Mouse (Mus musculus): ENCODE measurements around the gene Nav1. TPM values are rescaled to one million over a fixed set of nuclear protein-coding genes. Genes with fewer than 3 reads are reported as not detected.

The Nav1 gene
- polyA plus RNA-seq, 1 experiment from 2014 or later = 11.5 TPM

GRCm38 (mm10) chr1:135429901-135430668, 177.0 kb downstream of the Nav1 start, which contains the start of gene Ipo9:
Gene Ipo9 (minus strand): TSS chr1:135430499.
- Histone ChIP-seq H3K9me3 (ENCODE audit: control insufficient read depth, low read length) (no peaks in the 10 kb centered on the region), H3K4me2 (ENCODE audit: low read depth, low read length) (peak within 1 kb of the TSS; percentile 80), H3K27me3 (ENCODE audit: control insufficient read depth, insufficient read depth, low read depth, low read length) (no peaks in the 10 kb centered on the region), H3K4me3 (ENCODE audit: low read length) (peak within 1 kb of the TSS; percentile 69), H3K9ac (ENCODE audit: low read length) (peak within 1 kb of the TSS; percentile 83), H3K36me3 (ENCODE audit: control insufficient read depth, insufficient read depth, low read length) (peaks cover 3% of the 10 kb centered on the region; the same call in 1 of the 2 replicates), H3K4me1 (replicated peaks; ENCODE audit: control insufficient read depth, insufficient read depth, low read length) (peaks cover 21% of the 10 kb centered on the region), H3K27ac (ENCODE audit: low read length) (peak within 1 kb of the TSS; percentile 72)
- peak; percentile 98 for ATAC-seq (ENCODE audit: low read depth)
- WGBS = under 1% methylated on average over 52 of the region's 65 CpGs

- Histone ChIP-seq H3K9me3 (ENCODE audit: control insufficient read depth, low read length) (no peaks in the 10 kb centered on the region), H3K27ac (ENCODE audit: low read length) (no peak overlapping the region), H3K36me3 (ENCODE audit: control insufficient read depth, insufficient read depth, low read length) (peaks cover 4% of the 10 kb centered on the region; the same call in 1 of the 2 replicates), H3K27me3 (ENCODE audit: control insufficient read depth, insufficient read depth, low read depth, low read length) (no peaks in the 10 kb centered on the region), H3K4me1 (replicated peaks; ENCODE audit: control insufficient read depth, insufficient read depth, low read length) (peaks cover 21% of the 10 kb centered on the region), H3K4me2 (ENCODE audit: low read depth, low read length) (no peak overlapping the region), H3K9ac (ENCODE audit: low read length) (no peak overlapping the region), H3K4me3 (ENCODE audit: low read length) (no peak overlapping the region)
- no peak for ATAC-seq (ENCODE audit: low read depth)
- 76% methylated on average over 6 of the region's 6 CpGs for WGBS
These were observed 179.7 kb downstream of the Nav1 start for GRCm38 (mm10) chr1:135427390-135427789.

- H3K27ac ChIP-seq (ENCODE audit: low read length) = no peak overlapping the region
- peaks cover 4% of the 10 kb centered on the region; the same call in 1 of the 2 replicates for H3K36me3 ChIP-seq (ENCODE audit: control insufficient read depth, insufficient read depth, low read length)
- H3K9me3 ChIP-seq (ENCODE audit: control insufficient read depth, low read length) = no peaks in the 10 kb centered on the region
- no peak overlapping the region for H3K9ac ChIP-seq (ENCODE audit: low read length)
- H3K4me3 ChIP-seq (ENCODE audit: low read length) = no peak overlapping the region
- H3K4me2 ChIP-seq (ENCODE audit: low read depth, low read length) = no peak overlapping the region
- 94% methylated on average over 10 of the region's 10 CpGs for WGBS
- peaks cover 21% of the 10 kb centered on the region for H3K4me1 ChIP-seq (replicated peaks; ENCODE audit: control insufficient read depth, insufficient read depth, low read length)
- no peak for ATAC-seq (ENCODE audit: low read depth)
- no peaks in the 10 kb centered on the region for H3K27me3 ChIP-seq (ENCODE audit: control insufficient read depth, insufficient read depth, low read depth, low read length)
These were observed 180.4 kb downstream of the Nav1 start for GRCm38 (mm10) chr1:135426645-135427044.

- peaks cover 22% of the 10 kb centered on the region for H3K36me3 ChIP-seq (ENCODE audit: control insufficient read depth, insufficient read depth, low read length)
- WGBS = 90% methylated on average over 6 of the region's 6 CpGs
These were observed 184.3 kb downstream of the Nav1 start for GRCm38 (mm10) chr1:135422772-135423171.

GRCm38 (mm10) chr1:135413996-135414395, 193.1 kb downstream of the Nav1 start:
- ATAC-seq (ENCODE audit: low read depth) = no peak
- no peaks in the 10 kb centered on the region for H3K9me3 ChIP-seq (ENCODE audit: control insufficient read depth, low read length)
- H3K9ac ChIP-seq (ENCODE audit: low read length) = no peak overlapping the region
- H3K27ac ChIP-seq (ENCODE audit: low read length) = no peak overlapping the region
- peaks cover 64% of the 10 kb centered on the region for H3K36me3 ChIP-seq (ENCODE audit: control insufficient read depth, insufficient read depth, low read length)
- H3K4me2 ChIP-seq (ENCODE audit: low read depth, low read length) = no peak overlapping the region
- no peaks in the 10 kb centered on the region for H3K27me3 ChIP-seq (ENCODE audit: control insufficient read depth, insufficient read depth, low read depth, low read length)
- H3K4me1 ChIP-seq (replicated peaks; ENCODE audit: control insufficient read depth, insufficient read depth, low read length) = peaks cover 12% of the 10 kb centered on the region
- H3K4me3 ChIP-seq (ENCODE audit: low read length) = no peak overlapping the region

More at GRCm38 (mm10) chr1:135422772-135423171, 184.3 kb downstream of the Nav1 start:
- Histone ChIP-seq H3K27ac (ENCODE audit: low read length) (no peak overlapping the region), H3K4me1 (replicated peaks; ENCODE audit: control insufficient read depth, insufficient read depth, low read length) (peaks cover under 1% of the 10 kb centered on the region), H3K9me3 (ENCODE audit: control insufficient read depth, low read length) (no peaks in the 10 kb centered on the region), H3K9ac (ENCODE audit: low read length) (no peak overlapping the region), H3K4me3 (ENCODE audit: low read length) (no peak overlapping the region), H3K27me3 (ENCODE audit: control insufficient read depth, insufficient read depth, low read depth, low read length) (no peaks in the 10 kb centered on the region), H3K4me2 (ENCODE audit: low read depth, low read length) (no peak overlapping the region)
- no peak for ATAC-seq (ENCODE audit: low read depth)

- H3K4me3 ChIP-seq (ENCODE audit: low read length) = no peak overlapping the region
- peaks cover 63% of the 10 kb centered on the region for H3K36me3 ChIP-seq (ENCODE audit: control insufficient read depth, insufficient read depth, low read length)
- H3K4me1 ChIP-seq (replicated peaks; ENCODE audit: control insufficient read depth, insufficient read depth, low read length) = peaks cover 12% of the 10 kb centered on the region
- H3K9me3 ChIP-seq (ENCODE audit: control insufficient read depth, low read length) = no peaks in the 10 kb centered on the region
- no peak for ATAC-seq (ENCODE audit: low read depth)
- no peak overlapping the region for H3K9ac ChIP-seq (ENCODE audit: low read length)
- WGBS = 78% methylated on average over 4 of the region's 4 CpGs
- peak overlapping the region; percentile 75 for H3K27ac ChIP-seq (ENCODE audit: low read length)
- no peak overlapping the region for H3K4me2 ChIP-seq (ENCODE audit: low read depth, low read length)
- H3K27me3 ChIP-seq (ENCODE audit: control insufficient read depth, insufficient read depth, low read depth, low read length) = no peaks in the 10 kb centered on the region
These were observed 195.0 kb downstream of the Nav1 start for GRCm38 (mm10) chr1:135412130-135412529.

- no peaks in the 10 kb centered on the region for H3K9me3 ChIP-seq (ENCODE audit: control insufficient read depth, low read length)
- no peaks in the 10 kb centered on the region for H3K27me3 ChIP-seq (ENCODE audit: control insufficient read depth, insufficient read depth, low read depth, low read length)
- peaks cover 61% of the 10 kb centered on the region for H3K36me3 ChIP-seq (ENCODE audit: control insufficient read depth, insufficient read depth, low read length)
- no peak overlapping the region for H3K4me2 ChIP-seq (ENCODE audit: low read depth, low read length)
- H3K4me1 ChIP-seq (replicated peaks; ENCODE audit: control insufficient read depth, insufficient read depth, low read length) = peaks cover 12% of the 10 kb centered on the region
- ATAC-seq (ENCODE audit: low read depth) = peak; percentile 94
- peak overlapping the region; percentile 75 for H3K27ac ChIP-seq (ENCODE audit: low read length)
- no peak overlapping the region for H3K4me3 ChIP-seq (ENCODE audit: low read length)
- no peak overlapping the region for H3K9ac ChIP-seq (ENCODE audit: low read length)
- 33% methylated on average over 2 of the region's 2 CpGs for WGBS
These were observed 196.1 kb downstream of the Nav1 start for GRCm38 (mm10) chr1:135410967-135411366.

GRCm38 (mm10) chr1:135408973-135409372, 198.1 kb downstream of the Nav1 start:
- no peak for ATAC-seq (ENCODE audit: low read depth)
- WGBS = 95% methylated on average over 4 of the region's 4 CpGs

GRCm38 (mm10) chr1:135405356-135405755, 201.7 kb downstream of the Nav1 start:
- H3K9ac ChIP-seq (ENCODE audit: low read length) = no peak overlapping the region
- no peak for ATAC-seq (ENCODE audit: low read depth)
- H3K27me3 ChIP-seq (ENCODE audit: control insufficient read depth, insufficient read depth, low read depth, low read length) = no peaks in the 10 kb centered on the region
- peaks cover 75% of the 10 kb centered on the region for H3K36me3 ChIP-seq (ENCODE audit: control insufficient read depth, insufficient read depth, low read length)
- H3K9me3 ChIP-seq (ENCODE audit: control insufficient read depth, low read length) = no peaks in the 10 kb centered on the region
- H3K4me3 ChIP-seq (ENCODE audit: low read length) = no peak overlapping the region
- no peak overlapping the region for H3K27ac ChIP-seq (ENCODE audit: low read length)
- no peaks in the 10 kb centered on the region for H3K4me1 ChIP-seq (replicated peaks; ENCODE audit: control insufficient read depth, insufficient read depth, low read length)
- WGBS = 78% methylated on average over 7 of the region's 7 CpGs
- no peak overlapping the region for H3K4me2 ChIP-seq (ENCODE audit: low read depth, low read length)

More at GRCm38 (mm10) chr1:135408973-135409372, 198.1 kb downstream of the Nav1 start:
- H3K9me3 ChIP-seq (ENCODE audit: control insufficient read depth, low read length) = no peaks in the 10 kb centered on the region
- H3K4me1 ChIP-seq (replicated peaks; ENCODE audit: control insufficient read depth, insufficient read depth, low read length) = peaks cover 12% of the 10 kb centered on the region
- H3K4me2 ChIP-seq (ENCODE audit: low read depth, low read length) = no peak overlapping the region
- no peak overlapping the region for H3K4me3 ChIP-seq (ENCODE audit: low read length)
- H3K27me3 ChIP-seq (ENCODE audit: control insufficient read depth, insufficient read depth, low read depth, low read length) = no peaks in the 10 kb centered on the region
- H3K27ac ChIP-seq (ENCODE audit: low read length) = no peak overlapping the region
- H3K36me3 ChIP-seq (ENCODE audit: control insufficient read depth, insufficient read depth, low read length) = peaks cover 60% of the 10 kb centered on the region
- H3K9ac ChIP-seq (ENCODE audit: low read length) = no peak overlapping the region

Data from lung, embryonic 16.5 days (tissue).